Mouse (Mus musculus) myocyte (in vitro differentiated cells): ENCODE data around the gene Cdca5.

Experiments used
- MAX ChIP-seq: IDR thresholded peaks from one replicate; pipeline ENCODE4 v1.6.1; 2011; ENCODE audit warnings: low read depth, mild to moderate bottlenecking, control low read depth
- MYOD1 ChIP-seq, 3 experiments: IDR thresholded peaks; one replicate each; pipeline ENCODE4 v1.6.1; 2011; ENCODE audit warnings: control low read depth in 2 of 3, low read depth in 2 of 3, mild to moderate bottlenecking in 2 of 3, moderate library complexity in 1 of 3; ENCODE audit not compliant: insufficient read length in 2 of 3, control insufficient read depth in 1 of 3
- POLR2A ChIP-seq: IDR thresholded peaks from one replicate; pipeline ENCODE4 v1.6.1; 2011; ENCODE audit warnings: low read depth, mild to moderate bottlenecking, control low read depth, moderate library complexity; ENCODE audit not compliant: insufficient read length
- POLR2AphosphoS2 ChIP-seq: IDR thresholded peaks from one replicate; pipeline ENCODE4 v1.6.1; 2011; ENCODE audit warnings: low read depth, control low read depth; ENCODE audit not compliant: insufficient read length
- USF1 ChIP-seq: IDR thresholded peaks from one replicate; pipeline ENCODE4 v1.6.1; 2011; ENCODE audit warnings: low read depth, mild to moderate bottlenecking, control low read depth, moderate library complexity

DNA sequence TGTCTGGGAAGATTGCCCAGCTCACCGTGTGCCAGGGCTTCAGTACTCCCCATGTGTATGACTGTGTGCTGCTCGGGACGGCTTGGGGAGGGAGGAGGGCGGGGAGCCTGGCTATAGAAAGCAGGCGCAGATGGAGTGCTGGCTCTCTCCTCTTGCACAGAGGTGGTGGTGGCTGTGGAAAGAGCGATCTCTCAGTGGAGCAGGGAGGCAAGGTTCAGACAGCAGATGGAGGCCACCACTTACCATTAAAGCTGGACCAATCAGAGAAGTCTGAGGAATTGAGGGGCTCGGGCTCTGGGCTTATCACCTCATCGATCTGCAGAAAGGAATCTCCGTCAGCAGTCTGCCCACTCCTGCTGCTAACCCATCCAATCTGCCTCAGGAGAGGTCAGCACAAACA lies 2.6 kb upstream of the Cdca5 start, which contains the start of gene Gm28374:
- TF ChIP-seq POLR2A (no peak), POLR2AphosphoS2 (no peak), USF1 (no peak), MYOD1 (IDR thresholded peaks at IDR 0.05; ENCODE audit: control insufficient read depth in 1 of 3, insufficient read length in 2 of 3, low read depth in 2 of 3) (no peak), MAX (no peak)
